Mouse (Mus musculus) spleen, postnatal 10 days (tissue): Measurements from ENCODE around the gene Chek2.

ENCODE experiments used
- DNase-seq, 2 experiments: peaks; one replicate each; pipeline ENCODE4 v3.0.0; 2021 to 2022; ENCODE audit warnings: low spot score in 2 of 2

Chek2 gene

DNA sequence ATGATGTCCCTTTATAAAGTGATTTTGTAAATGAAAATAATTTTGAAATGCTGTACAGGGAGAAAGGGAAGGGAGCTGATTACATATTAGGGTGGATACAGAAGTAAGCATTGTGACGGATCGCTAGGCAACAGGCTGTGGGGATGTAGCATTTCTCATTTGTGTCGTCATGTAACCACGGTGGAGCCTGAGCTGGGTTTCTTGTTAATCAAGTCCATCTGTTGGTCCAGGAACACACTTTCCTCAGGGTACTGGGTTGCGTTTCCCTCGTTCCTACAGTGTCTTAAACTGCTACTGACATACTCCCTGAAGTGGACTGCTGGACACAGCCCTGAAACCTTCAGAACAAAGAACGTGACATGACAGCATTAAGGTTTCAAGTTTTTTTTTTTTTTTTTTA is 58.4 kb downstream of the Chek2 start:
- DNase-seq = no peak

GRCm38 (mm10) chr5:110898785-110899184 is 59.0 kb downstream of the Chek2 start:
- no peak for DNase-seq

GRCm38 (mm10) chr5:110900331-110900730 is 60.6 kb downstream of the Chek2 start:
- no peak for DNase-seq

DNA sequence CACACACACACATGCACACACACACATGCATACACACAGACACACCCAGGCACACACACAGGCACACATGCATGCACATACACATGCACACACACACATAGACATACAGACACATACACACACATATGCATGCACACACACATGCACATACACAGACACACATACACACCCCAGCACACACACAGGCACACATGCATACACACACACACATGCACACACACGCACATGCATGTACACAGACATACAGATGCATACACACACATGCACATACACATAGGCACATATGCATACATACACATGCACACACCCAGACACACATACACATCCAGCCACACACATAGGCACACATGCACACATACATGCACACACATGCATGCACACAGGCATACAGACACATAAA is 66.9 kb downstream of the Chek2 start:
- DNase-seq = no peak

- DNase-seq = no peak
Measured at GRCm38 (mm10) chr5:110908879-110909278, 69.1 kb downstream of the Chek2 start.

DNA sequence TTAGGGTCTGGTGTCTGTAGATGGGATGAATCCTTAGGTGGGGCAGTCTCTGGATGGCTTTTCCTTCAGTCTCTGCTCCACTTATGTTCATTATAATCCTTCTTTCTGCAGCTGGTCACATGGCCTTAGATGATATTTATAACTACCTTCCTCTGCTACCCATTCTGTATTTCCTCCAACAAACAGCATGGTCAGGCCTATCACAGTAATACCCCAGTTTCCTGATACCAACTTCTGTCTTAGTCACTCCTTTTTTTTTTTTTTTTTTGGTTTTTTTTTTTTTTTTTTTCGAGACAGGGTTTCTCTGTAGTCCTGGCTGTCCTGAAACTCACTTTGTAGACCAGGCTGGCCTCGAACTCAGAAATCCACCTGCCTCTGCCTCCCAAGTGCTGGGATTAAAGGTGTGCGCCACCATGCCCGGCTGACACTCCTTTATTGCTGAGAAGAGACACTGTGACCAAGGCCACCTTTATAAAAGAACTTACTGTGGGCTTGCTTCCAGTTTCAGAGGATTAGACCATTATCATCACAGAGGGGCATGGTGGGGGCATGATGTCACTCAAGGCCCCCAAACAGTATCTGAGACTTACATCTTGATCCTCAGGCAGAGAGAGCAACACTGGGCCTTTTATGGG is 70.3 kb downstream of the Chek2 start:
- no peak for DNase-seq

DNA sequence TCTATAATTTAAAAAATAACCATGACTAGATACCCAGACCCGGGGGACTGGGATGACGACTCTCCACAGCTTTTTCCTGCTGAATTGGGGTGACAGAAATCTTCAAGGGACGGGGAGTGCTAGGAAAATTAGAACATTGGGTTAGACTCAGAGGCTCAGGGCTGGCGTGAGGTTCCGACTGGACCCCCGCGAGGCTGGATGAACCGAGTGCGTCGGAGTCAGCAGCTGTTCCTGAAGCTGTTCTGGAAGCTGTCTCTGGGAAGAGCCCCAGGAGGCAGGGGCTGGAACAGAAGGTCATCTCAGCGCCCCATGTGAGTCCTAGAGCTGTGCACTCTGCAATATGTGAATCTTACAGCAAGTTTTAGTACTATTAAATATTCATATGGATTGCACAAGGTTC is 75.1 kb downstream of the Chek2 start:
- DNase-seq = no peak

DNA sequence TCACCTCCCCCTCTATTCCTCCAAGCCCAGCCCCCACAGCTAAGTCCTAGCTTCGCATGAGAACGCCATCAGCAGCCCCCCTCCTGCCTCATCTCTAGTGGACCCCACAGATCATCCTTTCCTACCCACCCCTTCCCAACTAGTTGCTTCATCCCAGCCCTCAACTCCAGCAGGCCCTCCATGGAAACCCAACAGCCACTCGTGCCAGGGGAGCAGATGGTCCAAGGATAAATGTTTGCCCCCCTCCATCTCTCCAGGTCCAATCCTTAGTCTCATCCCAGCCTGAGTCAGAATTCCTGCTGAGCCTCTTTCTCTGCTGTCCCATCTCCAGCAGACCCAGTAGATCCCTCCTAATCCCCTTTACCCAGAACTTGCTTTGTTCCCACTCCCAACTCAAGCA is 76.5 kb downstream of the Chek2 start:
- no peak for DNase-seq

DNA sequence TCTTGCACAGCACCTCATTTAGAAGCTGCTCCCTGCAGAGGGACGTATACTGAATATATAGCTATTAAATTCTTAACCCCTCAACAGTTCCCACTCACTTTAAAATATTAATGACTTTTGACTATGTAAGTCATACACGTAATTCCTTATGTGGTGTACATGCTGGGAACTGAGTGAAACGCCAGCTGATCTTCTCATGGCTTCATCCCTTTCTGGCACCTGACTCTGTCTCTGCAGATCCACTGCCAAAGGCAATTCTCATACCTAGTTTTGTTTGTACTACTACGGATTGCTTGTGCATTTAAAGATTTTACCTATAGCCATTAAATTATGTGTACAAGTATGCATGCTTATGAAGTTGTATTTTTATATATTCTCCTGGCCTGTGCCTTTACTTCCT is 79.8 kb downstream of the Chek2 start:
- DNase-seq = no peak

GRCm38 (mm10) chr5:110923336-110923735 is 83.6 kb downstream of the Chek2 start:
- DNase-seq = no peak
